Mouse (Mus musculus) liver, adult (tissue): ENCODE data around the gene Bpifa6.

Experiments used
- GATA4 ChIP-seq: IDR thresholded peaks from 2 replicates; pipeline ENCODE4 v1.6.1; 2014; ENCODE audit warnings: mild to moderate bottlenecking, low read length; ENCODE audit not compliant: insufficient replicate concordance

The Bpifa6 gene

GRCm38 (mm10) chr2:154005094-154005493 is 30.3 kb downstream of the Bpifa6 start:
- TF ChIP-seq GATA4, result no peak

- TF ChIP-seq GATA4, result no peak
Measured at GRCm38 (mm10) chr2:154005734-154006133, 31.0 kb downstream of the Bpifa6 start.

GRCm38 (mm10) chr2:154006331-154006730 is 31.6 kb downstream of the Bpifa6 start:
- TF ChIP-seq GATA4, result no peak

GRCm38 (mm10) chr2:154007381-154007780 is 32.6 kb downstream of the Bpifa6 start:
- TF ChIP-seq GATA4, result no peak

- no peak for TF ChIP-seq GATA4
Measured at GRCm38 (mm10) chr2:154007965-154008364, 33.2 kb downstream of the Bpifa6 start, which contains the start of gene Bpifa2. Gene Bpifa2, plus strand, starts transcription at chr2:154008265.

GRCm38 (mm10) chr2:154017990-154018389 is 43.2 kb downstream of the Bpifa6 start:
- TF ChIP-seq GATA4, result no peak

GRCm38 (mm10) chr2:154038932-154039331 is 64.2 kb downstream of the Bpifa6 start:
- no peak for TF ChIP-seq GATA4

- TF ChIP-seq GATA4, result no peak
Measured at GRCm38 (mm10) chr2:154044743-154045142, 70.0 kb downstream of the Bpifa6 start.
